Mouse (Mus musculus) kidney, postnatal 10 days (tissue): ENCODE measurements around the gene Ccdc60.
A peak's percentile ranks its signal among the peaks of the same experiment; 100 is the strongest.
"Not testable (repeated sequence)": the region's sequence is repeated elsewhere in the genome, so short reads cannot be mapped to it uniquely, and the experiment has no call there.

Source experiments
- DNase-seq: peaks from one replicate; pipeline ENCODE4 v3.0.0; 2021; ENCODE audit warnings: mixed read lengths

Ccdc60 gene

DNA sequence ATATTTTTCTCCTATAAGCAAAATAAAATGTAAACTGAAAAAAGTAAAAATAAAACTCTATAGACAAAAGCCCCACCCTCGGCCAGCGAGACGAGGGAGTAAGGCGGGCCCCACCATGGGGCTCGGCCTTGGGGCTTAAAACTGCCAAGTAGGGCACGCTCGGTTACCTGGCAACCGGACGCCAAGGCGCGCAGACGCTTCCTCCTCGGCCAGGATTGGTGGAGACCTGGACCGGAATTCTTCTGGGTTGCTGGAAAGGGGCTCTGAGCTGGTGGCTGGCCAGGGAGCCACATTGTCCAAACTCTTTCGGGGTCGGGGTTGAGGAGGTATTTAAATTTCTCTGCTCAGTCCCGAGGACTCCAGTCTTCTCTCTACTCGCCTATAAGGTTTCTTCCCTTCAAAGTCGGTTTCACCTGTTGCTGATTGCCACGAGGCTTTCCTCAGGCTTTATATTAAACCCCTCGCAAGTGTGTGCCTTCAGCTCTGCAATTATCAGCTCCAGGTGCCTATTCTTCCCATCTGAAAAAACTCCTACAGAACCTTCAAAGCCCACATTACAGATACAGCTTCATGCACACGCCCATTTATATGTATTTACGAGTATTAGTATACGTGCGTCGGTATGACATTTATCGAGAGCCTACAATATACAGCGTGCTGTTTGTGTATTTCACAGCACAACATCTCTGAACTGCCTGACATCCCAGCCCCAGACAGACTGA, at the start of gene Ccdc60:
Gene Ccdc60, minus strand, starts transcription at position 137 of the 722 bp plus-strand sequence.
- peak; percentile 62 for DNase-seq

DNA sequence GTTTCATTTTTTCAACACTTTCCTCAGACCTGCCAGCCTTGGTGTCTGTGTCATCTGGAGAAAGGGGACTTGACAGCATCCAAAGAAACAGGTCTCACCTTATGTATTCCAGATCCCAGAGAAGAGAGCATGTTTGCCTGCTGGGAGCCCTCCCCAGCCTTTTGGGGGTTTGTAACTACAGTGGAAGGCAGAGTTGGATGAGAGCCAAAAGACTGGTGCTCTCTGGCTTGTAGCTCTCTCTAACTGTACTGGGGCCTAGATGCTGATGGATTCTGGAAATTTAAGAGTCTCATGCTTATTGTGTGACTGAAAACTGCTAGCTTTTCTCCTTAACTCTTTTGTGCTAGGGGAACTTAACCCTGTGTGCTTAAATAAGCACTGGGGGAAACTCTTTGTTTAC, 47.4 kb upstream of the Ccdc60 start:
- no peak for DNase-seq

DNA sequence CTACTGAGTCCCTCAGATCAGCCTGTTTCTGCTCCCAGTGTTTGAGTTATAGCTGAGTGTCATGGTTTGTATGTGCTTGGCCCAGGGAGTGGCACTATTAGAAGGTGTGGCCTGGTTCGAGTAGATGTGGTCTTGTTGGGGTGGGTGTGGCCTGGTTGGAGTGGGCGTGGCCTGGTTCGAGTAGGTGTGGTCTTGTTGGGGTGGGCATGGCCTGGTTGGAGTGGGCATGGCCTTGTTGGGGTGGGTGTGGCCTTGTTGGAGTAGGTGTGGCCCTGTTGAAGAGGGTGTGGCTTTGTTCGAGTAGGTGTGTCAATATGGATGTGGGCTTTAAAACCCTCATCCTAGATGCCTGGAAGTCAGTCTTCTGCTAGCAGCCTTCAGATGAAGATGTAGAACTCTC, 40.1 kb upstream of the Ccdc60 start:
- no peak for DNase-seq

DNA sequence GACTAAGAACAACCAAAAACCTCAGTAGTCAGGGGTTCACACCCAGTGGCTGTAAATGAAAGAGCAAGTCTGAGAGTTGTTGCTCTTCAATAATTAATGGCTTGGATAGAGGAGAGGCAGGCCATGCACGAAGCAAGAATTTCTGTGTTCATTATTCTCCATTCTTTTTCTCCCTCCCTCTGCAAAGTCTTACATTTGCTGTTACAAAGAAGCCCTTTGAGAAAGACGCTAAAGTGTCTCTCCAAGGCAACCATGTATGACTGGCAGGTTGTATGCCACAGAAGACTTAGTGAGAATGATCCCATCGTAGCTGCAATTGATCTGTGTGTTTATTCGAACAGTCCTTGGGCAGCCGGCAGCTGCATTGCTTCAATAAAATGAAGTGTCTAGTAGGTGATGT, 34.6 kb upstream of the Ccdc60 start:
- no peak for DNase-seq

DNA sequence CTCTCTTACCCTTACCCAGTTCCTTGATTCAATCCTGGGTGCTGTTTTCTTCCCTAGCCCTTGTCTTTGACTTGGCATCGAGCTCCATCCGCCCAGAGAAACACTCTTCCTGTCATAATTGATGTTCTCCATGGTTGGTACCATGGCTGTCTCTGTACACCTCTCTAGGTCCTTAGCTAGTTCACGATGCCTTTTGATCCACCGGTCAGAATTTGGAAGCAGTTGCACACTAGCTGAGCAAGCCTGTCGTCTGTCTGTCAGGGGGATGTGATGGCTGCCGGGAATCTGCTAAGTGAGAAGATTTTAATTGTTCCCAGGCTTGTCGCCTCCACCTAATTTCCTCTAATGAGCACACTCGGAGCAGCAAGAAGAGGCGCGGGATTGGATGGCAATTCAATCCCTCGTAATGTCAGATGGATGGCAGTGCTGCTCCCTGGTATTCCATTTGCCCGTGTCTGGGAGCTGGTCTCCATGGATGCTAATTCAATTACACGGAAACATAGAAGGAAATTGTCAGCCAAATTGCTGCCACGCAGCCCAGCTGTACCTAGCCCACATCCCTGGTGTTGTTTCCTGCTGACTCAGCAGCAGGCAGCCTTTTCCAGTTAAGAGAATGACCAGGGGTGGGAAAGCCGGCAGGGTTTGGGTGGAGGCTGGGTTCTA, 33.7 kb upstream of the Ccdc60 start:
- no peak for DNase-seq

DNA sequence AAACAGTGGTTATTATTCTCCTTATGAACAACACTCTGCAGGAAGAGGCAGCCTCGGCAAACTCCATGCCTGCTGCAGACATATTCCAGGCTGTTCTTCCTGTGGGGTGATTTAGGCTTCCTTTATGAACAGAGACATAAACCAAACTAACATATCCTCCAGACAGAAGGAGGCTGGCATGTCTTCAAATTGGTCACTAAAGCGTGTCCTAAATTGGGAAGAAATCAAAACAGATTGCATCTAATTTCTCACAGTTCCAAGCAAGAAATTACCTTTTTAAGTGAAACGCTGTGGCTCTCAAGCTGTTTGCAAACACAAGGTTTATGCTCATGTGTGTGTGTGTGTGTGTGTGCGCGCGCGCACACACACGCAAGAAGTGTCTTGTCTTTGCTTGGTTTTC, 24.9 kb upstream of the Ccdc60 start:
- no peak for DNase-seq

DNA sequence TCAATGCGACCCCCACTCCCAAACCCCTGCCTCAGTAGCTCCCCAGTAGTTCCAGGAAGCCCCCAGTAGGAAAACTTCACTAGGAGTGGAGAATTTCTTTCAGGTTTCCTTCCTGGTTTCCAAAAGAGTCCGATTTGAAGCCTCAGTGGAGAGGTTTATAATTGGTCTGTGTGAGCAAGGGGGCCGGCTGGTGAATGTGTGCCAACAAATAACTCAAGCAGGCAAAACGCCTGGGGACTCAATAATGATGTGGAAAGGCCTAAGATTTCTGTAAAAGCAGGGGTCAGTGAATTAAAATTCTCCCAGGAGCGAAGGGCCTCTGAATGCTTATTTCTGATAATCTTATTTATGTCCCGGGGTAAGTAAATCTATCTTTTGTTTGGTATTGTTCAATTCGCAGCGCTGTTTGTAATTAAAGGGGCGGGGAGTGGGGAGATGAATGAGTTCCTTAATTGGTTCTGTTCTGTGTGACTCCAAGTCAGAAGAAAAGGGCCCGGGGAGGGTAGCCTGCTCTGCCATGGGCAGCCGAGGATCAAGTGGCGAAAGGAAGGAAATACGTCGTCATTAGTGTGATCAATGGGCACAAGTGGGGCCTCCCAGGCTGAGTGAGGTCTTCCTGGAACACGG, 23.4 kb upstream of the Ccdc60 start:
- DNase-seq = no peak

DNA sequence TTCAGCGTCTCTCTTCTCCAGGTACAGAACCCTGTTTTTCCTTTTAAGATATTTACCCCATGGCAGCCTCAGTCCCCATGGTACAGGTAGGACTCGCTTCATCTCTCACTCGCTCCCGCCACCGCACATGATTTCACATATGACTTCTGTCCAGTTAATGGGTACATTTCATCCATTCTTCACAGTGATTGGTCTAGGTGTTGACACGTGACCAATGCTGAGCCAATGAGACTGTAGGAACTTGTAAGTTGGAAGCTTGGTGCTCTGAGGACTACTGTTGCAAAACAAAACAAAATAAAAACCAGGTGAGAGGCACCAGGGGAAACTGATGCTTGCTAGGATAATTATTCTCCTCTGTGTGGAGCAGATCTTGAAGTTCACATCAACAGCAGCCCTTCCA, 22.9 kb upstream of the Ccdc60 start:
- DNase-seq = no peak

DNA sequence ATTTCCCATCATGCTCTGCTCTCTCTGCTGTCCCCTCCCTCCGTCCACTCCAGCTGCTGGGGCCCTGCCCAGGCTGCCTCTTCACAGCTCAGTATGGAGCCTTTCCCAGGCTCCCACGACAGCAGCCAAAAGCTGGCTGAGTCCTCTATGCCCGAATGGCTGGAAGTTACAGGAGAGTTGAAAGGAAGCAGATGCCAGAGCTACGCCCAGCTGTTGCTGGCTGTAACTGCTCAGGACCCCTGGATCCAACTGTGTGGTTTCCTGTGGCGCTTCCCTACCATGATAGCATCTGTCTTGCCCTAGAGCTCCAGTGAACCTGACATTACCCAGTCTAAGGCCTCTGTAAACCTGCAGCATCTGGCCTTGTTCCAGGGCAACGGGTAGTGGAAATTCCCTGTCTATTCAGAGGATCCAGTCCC, 20.6 kb upstream of the Ccdc60 start:
- peak; percentile 78 for DNase-seq

DNA sequence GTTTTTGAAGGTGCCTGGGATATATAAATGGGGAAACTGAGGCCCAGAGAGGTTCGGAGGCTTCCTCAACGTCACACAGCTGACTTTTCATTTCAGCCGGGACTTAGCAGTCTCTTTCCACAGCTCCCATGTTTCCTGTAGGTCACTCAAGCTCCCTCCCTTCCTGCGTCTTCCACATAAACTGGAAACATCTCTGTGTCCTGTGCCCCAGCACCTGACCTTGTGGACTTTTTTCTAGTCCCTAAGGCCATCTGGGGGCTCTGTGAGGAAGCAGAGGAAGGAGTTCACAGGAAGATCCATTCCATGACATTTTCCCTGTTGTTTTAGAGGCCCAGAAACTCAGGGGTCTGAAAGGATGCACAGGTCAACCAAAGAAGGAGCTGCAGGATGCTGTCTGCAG, 16.8 kb upstream of the Ccdc60 start:
- peak; percentile 36 for DNase-seq

DNA sequence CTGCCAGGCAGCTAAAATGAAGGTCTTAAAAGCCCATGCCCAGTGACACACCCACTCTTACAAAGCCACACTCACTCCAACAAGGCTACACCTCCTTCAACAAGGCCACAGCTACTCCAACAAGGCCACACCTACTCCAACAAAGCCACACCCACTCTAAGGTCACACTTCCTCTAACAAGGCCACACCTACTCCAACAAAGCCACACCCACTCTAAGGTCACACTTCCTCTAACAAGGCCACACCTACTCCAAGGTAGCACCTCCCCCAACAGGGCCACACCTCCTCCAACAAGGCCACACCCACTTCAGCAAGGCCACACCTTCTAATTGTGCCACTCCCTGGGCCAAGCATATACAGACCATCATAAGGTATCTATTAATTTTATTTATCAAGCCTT, 16.4 kb upstream of the Ccdc60 start:
- DNase-seq = not testable (repeated sequence)

DNA sequence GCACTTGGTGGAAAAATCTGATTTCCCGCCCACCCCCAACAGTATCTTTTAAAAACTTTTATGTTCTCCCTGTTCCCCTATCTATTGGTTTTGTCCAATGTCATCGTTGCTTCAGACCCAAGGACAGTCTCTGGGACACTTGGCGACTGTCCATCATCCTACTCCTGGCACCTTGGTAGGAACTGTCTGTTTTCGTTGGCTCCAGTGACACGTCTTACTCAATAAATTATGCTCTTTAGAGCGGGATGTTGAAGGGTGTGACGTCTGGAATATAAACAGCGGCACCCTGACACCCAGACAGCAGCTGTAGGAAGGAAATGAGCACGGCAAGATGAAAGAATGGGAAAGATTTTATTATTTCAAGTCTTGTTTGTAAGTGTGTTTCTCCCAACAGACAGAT, 12.2 kb upstream of the Ccdc60 start:
- no peak for DNase-seq

DNA sequence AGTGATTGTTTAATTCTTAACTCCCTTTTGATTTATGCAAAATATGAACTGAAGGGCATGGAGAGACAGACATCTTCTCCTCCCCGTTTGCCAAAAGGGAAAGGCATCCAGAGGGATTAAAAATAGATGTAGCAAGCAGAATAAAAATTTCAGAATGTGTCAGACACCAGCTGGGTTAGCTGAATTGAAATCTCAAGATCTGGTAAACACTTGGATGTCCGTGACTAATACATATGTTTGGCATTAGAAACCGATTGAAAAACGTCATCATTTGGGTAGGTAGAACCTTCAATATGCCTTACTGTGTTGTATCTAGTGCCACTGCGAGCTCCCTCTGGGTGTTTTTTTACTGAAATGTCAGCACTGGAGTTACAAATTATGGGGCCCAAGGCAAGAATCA, 4.7 kb upstream of the Ccdc60 start:
- DNase-seq = no peak

DNA sequence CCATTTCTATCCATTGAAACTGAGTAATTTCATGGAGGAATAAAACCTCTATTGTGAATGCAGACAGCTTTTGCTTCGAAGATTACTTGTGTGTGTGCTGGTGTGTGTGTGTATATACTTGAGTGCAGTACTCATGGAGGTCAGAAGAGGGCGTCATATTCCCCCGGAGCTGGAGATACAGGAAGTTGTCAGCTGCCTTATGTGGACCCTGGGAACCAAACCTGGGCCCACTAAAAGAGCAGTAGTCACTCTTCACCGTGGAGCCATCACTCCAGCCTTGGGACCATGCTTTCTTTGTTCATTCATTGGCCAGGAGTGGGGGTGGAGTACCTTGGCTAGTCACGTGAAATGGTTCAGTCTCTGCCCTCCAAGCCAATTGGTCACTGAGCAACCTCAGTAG, 1.8 kb upstream of the Ccdc60 start:
- DNase-seq = no peak

DNA sequence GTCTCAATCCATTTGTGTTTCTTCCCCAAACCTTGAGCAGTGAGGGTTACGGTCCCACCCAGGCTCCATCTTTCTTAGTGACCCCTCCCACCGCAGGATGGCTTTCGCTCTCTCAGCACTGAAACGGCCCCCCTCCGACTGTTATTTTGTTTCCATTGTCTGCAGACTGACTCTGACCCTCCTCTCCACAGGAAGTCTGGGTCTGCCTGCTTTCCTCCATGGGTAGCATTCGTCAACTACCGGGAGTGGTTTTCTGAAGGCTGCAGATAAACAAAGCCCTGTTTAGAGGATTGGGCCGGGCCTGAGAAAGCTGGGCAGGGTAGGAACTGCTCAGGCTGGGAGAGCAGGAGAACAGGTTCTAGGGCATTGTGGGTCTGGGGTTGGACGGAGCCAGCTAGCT, 1.1 kb upstream of the Ccdc60 start:
- peak; percentile 45 for DNase-seq

DNA sequence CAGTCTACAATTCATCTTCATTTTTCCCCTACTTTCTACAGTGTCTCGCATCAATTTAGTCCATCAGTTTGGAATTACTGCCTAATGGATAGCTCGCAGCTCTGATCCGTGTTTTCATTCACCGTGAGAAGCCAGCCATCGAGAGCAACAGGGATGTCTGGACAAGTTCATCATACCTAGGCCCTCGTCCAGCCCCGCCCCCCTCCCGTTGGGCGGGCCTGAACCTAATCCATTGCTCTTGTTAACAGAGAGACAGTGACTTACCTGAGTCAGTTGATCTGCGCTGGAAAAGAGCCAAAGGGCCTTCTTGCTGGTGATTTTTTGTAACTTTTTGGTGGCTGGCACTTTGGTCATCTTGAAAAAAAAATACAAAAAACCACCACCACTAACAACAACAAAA, 602 bp downstream of the Ccdc60 start:
- DNase-seq = peak; percentile 18

DNA sequence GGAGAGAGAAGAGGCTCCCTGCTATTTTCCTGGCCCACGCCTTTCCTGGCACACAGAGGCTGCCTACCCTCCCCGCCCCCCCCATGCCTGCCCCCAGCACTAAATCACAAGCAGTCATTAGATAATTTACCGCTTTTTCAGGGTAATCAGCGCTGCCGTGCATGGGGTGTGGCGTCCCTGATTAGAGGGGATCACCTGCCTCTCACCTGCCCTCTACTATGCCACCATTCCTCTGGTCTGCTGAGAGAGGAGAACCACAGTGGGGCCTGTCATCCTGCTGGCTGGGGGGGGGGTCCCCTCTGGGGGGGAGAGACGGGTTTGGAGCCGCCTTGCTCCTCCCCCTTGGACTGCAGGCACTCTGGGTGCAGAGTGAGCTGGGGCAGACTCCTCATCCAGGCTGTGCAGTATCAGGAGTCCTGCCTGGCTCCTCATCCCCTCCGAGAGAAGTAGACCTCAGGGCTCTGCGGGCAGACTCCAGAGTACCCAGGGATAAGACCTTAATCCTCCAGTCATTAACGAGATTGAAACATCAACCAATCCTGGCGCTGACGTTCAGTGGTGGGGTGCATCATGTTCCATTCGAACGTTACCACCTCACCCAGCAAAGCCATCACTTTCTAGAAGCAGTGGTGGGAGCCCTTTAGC, 3.1 kb downstream of the Ccdc60 start:
- DNase-seq = no peak

DNA sequence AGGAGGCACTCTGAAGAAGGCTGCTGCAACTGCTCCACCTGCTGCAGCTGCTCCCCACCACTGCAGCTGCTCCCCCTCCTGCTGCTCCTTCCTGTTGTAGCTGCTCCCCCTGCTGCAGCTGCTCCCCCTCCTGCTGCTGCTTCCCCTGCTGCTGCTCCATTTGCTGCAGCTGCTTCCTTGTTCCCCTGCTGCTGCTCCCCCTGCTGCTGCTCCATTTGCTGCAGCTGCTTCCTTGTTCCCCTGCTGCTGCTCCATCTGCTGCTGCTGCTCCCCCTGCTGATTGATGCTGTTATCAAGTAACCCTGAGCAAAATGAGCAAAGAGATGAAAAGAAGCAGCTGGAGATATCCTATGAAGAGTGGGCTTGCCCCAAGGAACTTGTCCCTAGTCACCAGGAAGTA, 8.3 kb downstream of the Ccdc60 start:
- peak; percentile 8 for DNase-seq

DNA sequence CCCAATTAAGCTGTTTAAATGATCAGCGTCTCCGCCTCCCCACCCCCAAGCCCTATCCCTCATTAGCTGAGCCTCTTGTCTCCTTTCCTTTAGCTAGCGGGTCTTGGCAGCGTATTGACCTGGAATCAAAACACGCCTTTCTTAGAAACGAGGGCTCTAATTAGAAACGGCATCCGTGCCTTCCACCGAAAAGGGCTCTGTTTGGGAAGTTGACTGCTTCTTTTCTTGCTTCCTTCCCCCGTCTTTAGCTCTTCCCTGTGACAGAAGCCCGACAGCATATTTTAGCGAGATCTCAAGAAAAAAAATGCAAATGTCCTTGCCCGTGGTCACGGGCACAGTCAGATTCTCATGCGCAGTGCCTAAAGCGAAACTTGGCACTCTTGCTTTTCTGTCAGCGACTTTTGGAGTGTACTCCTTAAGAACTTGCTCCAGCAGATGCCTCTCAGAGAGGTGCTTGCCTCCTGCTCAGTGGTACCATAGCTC, 10.3 kb downstream of the Ccdc60 start:
- DNase-seq = no peak

DNA sequence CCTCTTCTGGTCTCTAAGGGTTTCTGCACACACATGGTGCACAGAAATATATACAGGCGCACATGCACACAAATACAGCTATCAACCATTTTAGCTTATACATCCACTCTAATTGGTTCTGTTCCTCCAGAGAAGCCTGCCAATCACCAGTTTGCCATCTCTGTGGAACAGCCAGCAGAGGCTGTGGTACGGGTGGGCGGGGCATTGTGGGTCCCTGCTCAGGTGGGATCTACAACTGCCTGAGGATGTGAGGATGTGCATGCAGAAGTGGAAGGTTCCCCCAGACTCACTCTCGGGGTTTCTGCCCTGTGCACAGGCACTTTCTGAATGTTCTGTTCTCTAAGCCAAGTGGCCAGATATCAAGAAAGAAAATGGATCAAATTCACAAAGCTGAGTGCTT, 10.8 kb downstream of the Ccdc60 start:
- no peak for DNase-seq

DNA sequence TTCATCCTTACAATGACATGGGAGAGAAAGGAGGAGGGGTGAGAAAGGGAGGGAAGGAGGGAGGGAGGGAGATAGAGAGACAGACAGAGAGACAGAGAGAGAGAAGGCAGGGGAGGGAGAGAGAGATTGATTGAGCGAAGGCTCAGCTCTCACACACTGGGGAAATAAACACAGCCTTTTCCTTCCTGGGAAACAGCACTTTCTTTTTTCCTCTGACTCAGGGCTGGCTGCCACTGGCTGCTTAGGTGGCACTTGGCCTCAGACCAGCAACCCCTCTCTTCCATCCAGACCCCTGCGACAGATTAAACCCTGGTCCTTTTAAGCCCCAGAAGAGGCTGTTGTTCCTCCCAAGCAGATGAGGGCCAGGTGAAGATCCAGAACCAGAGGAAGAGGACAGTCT, 14.0 kb downstream of the Ccdc60 start:
- DNase-seq = no peak

DNA sequence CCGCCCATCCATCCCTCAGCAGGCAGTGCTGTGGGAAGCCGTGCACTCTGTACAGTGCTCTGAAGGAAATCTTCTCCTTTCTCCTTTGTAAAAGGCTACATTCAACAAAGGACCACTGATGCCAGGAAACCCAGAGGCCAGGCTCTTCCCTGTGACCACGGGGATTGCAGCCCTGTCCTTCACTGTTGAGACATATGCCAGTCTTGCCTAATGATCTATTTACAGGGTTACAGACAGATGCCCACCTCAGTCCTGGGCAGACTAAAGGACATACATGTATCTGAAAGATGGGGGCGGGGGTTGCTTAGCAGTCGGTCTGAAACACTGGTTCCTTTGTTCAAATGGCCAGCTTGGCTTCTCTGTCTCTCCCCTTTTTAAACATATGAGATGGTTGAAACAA, 14.4 kb downstream of the Ccdc60 start:
- DNase-seq = no peak

DNA sequence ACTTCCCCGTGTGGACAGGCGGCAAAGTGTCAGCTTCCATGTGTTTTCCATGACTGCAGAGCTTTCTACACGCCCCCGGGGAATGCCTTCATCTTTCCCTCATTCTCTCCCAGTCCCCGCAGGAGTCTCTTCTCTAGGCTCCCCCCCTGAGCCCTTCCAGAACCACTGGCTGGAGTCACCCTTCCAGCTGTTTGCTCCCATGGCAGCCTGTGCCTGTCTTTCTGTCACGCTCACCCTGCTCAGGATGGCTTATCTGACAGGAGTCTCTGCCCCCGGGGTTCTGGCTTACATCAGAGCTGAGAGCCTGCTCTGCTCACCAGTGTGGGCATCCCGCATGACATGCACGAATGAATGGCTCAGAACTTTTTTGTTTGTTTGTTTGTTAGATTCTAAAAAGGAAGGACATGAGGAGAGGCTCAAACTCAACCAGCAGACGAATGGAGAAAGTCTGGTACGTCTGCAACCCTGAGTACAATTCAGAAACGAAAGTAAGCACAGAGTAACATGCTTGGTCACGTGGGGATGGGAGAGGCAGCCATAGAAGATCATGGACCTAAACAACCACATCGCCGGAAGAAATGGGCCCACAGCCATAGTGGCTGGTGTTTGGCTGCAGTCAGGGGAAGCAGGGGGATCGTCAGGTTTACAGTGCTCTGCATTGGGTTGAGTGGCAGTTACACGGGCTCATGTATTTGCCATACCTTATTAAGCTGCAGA, 17.1 kb downstream of the Ccdc60 start:
- DNase-seq = no peak
